Mouse (Mus musculus) hindlimb bud, embryonic 11.5 days (tissue): ENCODE results near the gene Elfn2.
A peak's percentile ranks its signal among the peaks of the same experiment; 100 is the strongest.

Source experiments
- DNase-seq: peaks from one replicate; pipeline ENCODE4 v3.0.0-alpha.2; 2012; ENCODE audit warnings: low read depth, low spot score; ENCODE audit errors: extremely low spot score

Elfn2 gene

GRCm38 (mm10) chr15:78684111-78684510 is 34.5 kb downstream of the Elfn2 start:
- no peak for DNase-seq

GRCm38 (mm10) chr15:78683474-78683873 is 35.1 kb downstream of the Elfn2 start:
- no peak for DNase-seq

- DNase-seq = no peak
Observed at GRCm38 (mm10) chr15:78681781-78682180, 36.8 kb downstream of the Elfn2 start.

GRCm38 (mm10) chr15:78681301-78681700 is 37.3 kb downstream of the Elfn2 start:
- DNase-seq = no peak

- DNase-seq = no peak
Observed at GRCm38 (mm10) chr15:78680291-78680690, 38.3 kb downstream of the Elfn2 start.

- DNase-seq = no peak
Observed at GRCm38 (mm10) chr15:78677708-78678107, 40.9 kb downstream of the Elfn2 start.

- no peak for DNase-seq
Observed at GRCm38 (mm10) chr15:78677015-78677414, 41.6 kb downstream of the Elfn2 start.

- no peak for DNase-seq
Observed at GRCm38 (mm10) chr15:78674912-78675412, 43.6 kb downstream of the Elfn2 start.

- no peak for DNase-seq
Observed at GRCm38 (mm10) chr15:78673436-78673835, 45.1 kb downstream of the Elfn2 start.

GRCm38 (mm10) chr15:78670341-78670740 is 48.2 kb downstream of the Elfn2 start:
- DNase-seq = no peak

- no peak for DNase-seq
Observed at GRCm38 (mm10) chr15:78669221-78669871, 49.2 kb downstream of the Elfn2 start.

- DNase-seq = no peak
Observed at GRCm38 (mm10) chr15:78664268-78664667, 54.3 kb downstream of the Elfn2 start.

GRCm38 (mm10) chr15:78651169-78651568 is 67.4 kb downstream of the Elfn2 start:
- DNase-seq = no peak

- no peak for DNase-seq
Observed at GRCm38 (mm10) chr15:78647746-78648145, 70.8 kb downstream of the Elfn2 start.

GRCm38 (mm10) chr15:78644606-78645005 is 74.0 kb downstream of the Elfn2 start:
- DNase-seq = no peak

- no peak for DNase-seq
Observed at GRCm38 (mm10) chr15:78643633-78644032, 74.9 kb downstream of the Elfn2 start.

GRCm38 (mm10) chr15:78635231-78635630 is 83.3 kb downstream of the Elfn2 start:
- DNase-seq = no peak

- DNase-seq = peak; percentile 50
Observed at GRCm38 (mm10) chr15:78634095-78634737, 84.4 kb downstream of the Elfn2 start.

- DNase-seq = no peak
Observed at GRCm38 (mm10) chr15:78633413-78633812, 85.2 kb downstream of the Elfn2 start.

GRCm38 (mm10) chr15:78632387-78632786 is 86.2 kb downstream of the Elfn2 start:
- no peak for DNase-seq

- no peak for DNase-seq
Observed at GRCm38 (mm10) chr15:78626285-78626684, 92.3 kb downstream of the Elfn2 start.

GRCm38 (mm10) chr15:78624961-78625360 is 93.6 kb downstream of the Elfn2 start:
- no peak for DNase-seq
